Mouse (Mus musculus) embryonic facial prominence, embryonic 13.5 days (tissue): Measurements from ENCODE around the gene 1600014C23Rik. TPM values are rescaled to one million over a fixed set of nuclear protein-coding genes. Genes with fewer than 3 reads are reported as not detected.
A peak's percentile ranks its signal among the peaks of the same experiment; 100 is the strongest.

ENCODE experiments used
- ATAC-seq: fragments of 200-750 bp; cut with Nextera tagmentation; 2 replicates; pipeline ENCODE4 v1.8.0; 2017; ENCODE audit warnings: low read depth; ENCODE audit not compliant: insufficient number of reproducible peaks, insufficient read depth, low FRiP score, low TSS enrichment
- H3K27ac ChIP-seq: fragments of 300-500 bp; sonication (generic); 2 replicates; pipeline ENCODE4 v1.5.1; 2015; ENCODE audit warnings: moderate library complexity, mild to moderate bottlenecking, inconsistent platforms
- H3K27me3 ChIP-seq: fragments of 300-500 bp; sonication (generic); 2 replicates; pipeline ENCODE4 v1.6.1; 2015; ENCODE audit warnings: mild to moderate bottlenecking, inconsistent platforms
- H3K36me3 ChIP-seq: fragments of 300-500 bp; sonication (generic); 2 replicates; pipeline ENCODE4 v1.6.1; 2015; ENCODE audit warnings: mild to moderate bottlenecking, inconsistent platforms
- H3K4me1 ChIP-seq: fragments of 300-500 bp; sonication (generic); 2 replicates; pipeline ENCODE4 v1.6.1; 2015; ENCODE audit warnings: inconsistent platforms
- H3K4me2 ChIP-seq: fragments of 300-500 bp; sonication (generic); 2 replicates; pipeline ENCODE4 v1.6.1; 2015; ENCODE audit warnings: moderate library complexity, mild to moderate bottlenecking, inconsistent platforms
- H3K4me3 ChIP-seq: fragments of 300-500 bp; sonication (generic); 2 replicates; pipeline ENCODE4 v1.5.1; 2015; ENCODE audit warnings: mild to moderate bottlenecking, inconsistent platforms
- H3K9ac ChIP-seq: fragments of 300-500 bp; sonication (generic); 2 replicates; pipeline ENCODE4 v1.6.1; 2015; ENCODE audit warnings: mild to moderate bottlenecking, inconsistent platforms
- H3K9me3 ChIP-seq: fragments of 300-500 bp; sonication (generic); 2 replicates; pipeline ENCODE4 v1.6.1; 2016; ENCODE audit warnings: inconsistent platforms
- WGBS: fragments of 180-500 bp; shearing (Covaris S2); methylation state at CpG from one replicate; pipeline ENCODE4 v1.1.7; 2015; ENCODE audit warnings: mixed read lengths; 5-methylcytosine and 5-hydroxymethylcytosine counted together
- polyA plus RNA-seq: library from polyadenylated mRNA; unstranded; fragments of >200 nt; fragmentation: Nextera tagmentation; extraction: Ambion mirVana; gene quantifications from 2 replicates; pipeline ENCODE4 v1.2.1, GENCODE M21; 2015

Gene 1600014C23Rik
- polyA plus RNA-seq, 1 experiment from 2014 or later = not detected

- Histone ChIP-seq H3K4me3 (peak overlapping the region; percentile 90), H3K27me3 (no peaks in the 10 kb centered on the region), H3K9ac (peak overlapping the region; percentile 92), H3K9me3 (no peaks in the 10 kb centered on the region), H3K4me1 (peaks cover 40% of the 10 kb centered on the region), H3K36me3 (no peaks in the 10 kb centered on the region), H3K4me2 (peak overlapping the region; percentile 87), H3K27ac (peak overlapping the region; percentile 89)
- 24% methylated on average over 14 of the region's 14 CpGs for WGBS
- ATAC-seq = no peak
These were observed 48.9 kb downstream of the 1600014C23Rik start for GRCm38 (mm10) chr17:45684667-45685131.

Other genes with a start within 250 kb of the 1600014C23Rik start
- 20.2 and 21.5 TPM in 2 replicates for gene Aars2, start 227.0 kb downstream of the 1600014C23Rik start, polyA plus RNA-seq
- gene Tcte1, start 210.4 kb downstream of the 1600014C23Rik start, polyA plus RNA-seq = 1.0 and 1.1 TPM in 2 replicates
- 7.7 and 10.1 TPM in 2 replicates for gene Tmem151b, start 184.2 kb downstream of the 1600014C23Rik start, polyA plus RNA-seq
- 4.7 TPM in 2 replicates for gene Nfkbie, start 178.1 kb downstream of the 1600014C23Rik start, polyA plus RNA-seq
- 104 and 122 TPM in 2 replicates for gene Slc35b2, start 170.0 kb downstream of the 1600014C23Rik start, polyA plus RNA-seq
- 1,480 and 1,606 TPM in 2 replicates for gene Hsp90ab1, start 160.6 kb downstream of the 1600014C23Rik start, polyA plus RNA-seq
- gene Slc29a1, start 134.2 kb downstream of the 1600014C23Rik start, polyA plus RNA-seq = 69.8 and 77.4 TPM in 2 replicates
- gene Mymx, start 131.7 kb downstream of the 1600014C23Rik start, polyA plus RNA-seq = 3.8 and 5.5 TPM in 2 replicates
- gene Capn11, start 74.5 kb downstream of the 1600014C23Rik start, polyA plus RNA-seq = 0.63 and 0.84 TPM in 2 replicates
- gene Mrpl14, start 47.5 kb downstream of the 1600014C23Rik start, polyA plus RNA-seq = 146 and 152 TPM in 2 replicates
- 38.0 and 42.4 TPM in 2 replicates for gene Tmem63b, start 46.9 kb downstream of the 1600014C23Rik start, polyA plus RNA-seq